Mouse (Mus musculus) heart, adult 2 months (tissue): Measurements from ENCODE around the gene Bzw1.

ENCODE experiments used
- CTCF ChIP-seq: fragments of 200-600 bp; IDR thresholded peaks from 2 replicates; pipeline ENCODE4 v1.8.1; 2022; ENCODE audit warnings: antibody characterized with exemption, mild to moderate bottlenecking, moderate library complexity
- POLR2A ChIP-seq: fragments of 200-500 bp; IDR thresholded peaks from 2 replicates; pipeline ENCODE4 v1.6.1; 2011; ENCODE audit warnings: mild to moderate bottlenecking, low read depth, low read length, control low read depth; ENCODE audit not compliant: insufficient read depth

- no peak for TF ChIP-seq POLR2A
- TF ChIP-seq CTCF = no peak
These were observed 23.0 kb upstream of the Bzw1 start for GRCm38 (mm10) chr1:58369716-58370115.
